Mouse (Mus musculus): ENCODE data around the gene Zfp60. TPM values are rescaled to one million over a fixed set of nuclear protein-coding genes. Genes with fewer than 3 reads are reported as not detected.

Gene Zfp60
- polyA plus RNA-seq, 1 experiment, result 24.0 TPM

DNA sequence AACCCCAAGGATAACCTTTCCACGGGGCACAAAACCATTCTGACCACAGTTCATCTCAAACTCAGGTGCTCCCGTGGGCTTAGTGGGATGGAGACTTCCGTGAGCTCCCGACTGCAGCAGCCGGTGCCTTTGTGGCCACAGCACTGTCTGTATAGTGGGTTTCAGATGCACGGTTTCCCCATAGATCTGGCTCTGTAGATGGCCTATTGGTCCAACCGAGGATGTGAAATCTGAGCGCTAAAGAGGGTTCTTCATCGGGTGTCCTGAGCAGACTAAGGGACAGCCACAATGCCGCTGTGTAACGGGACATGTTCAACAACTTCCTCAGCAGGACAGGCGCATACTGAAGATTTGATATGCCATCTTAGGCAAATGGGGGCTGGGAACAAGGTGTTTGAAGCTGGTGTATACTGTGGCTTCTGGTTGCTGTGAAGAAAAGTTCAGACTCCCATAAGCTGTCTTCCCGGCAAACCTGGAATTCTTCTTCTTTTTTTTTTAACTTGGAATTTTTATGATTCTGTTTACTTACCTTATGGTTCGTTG is 42.9 kb upstream of the Zfp60 start:
- TF ChIP-seq CTCF (IDR thresholded peaks at IDR 0.05; ENCODE audit: low read depth, low read length) (no peak), EP300 (IDR thresholded peaks at IDR 0.05; ENCODE audit: insufficient read depth, low read depth, low read length) (no peak), POLR2A (IDR thresholded peaks at IDR 0.05; ENCODE audit: insufficient read depth, low read length) (no peak)
- H3K4me1 ChIP-seq (ENCODE audit: control insufficient read depth, insufficient read depth, low read length), result no peaks in the 10 kb centered on the region
- no peaks in the 10 kb centered on the region for H3K36me3 ChIP-seq (ENCODE audit: control insufficient read depth, insufficient read depth, low read length, poor library complexity, severe bottlenecking)

DNA sequence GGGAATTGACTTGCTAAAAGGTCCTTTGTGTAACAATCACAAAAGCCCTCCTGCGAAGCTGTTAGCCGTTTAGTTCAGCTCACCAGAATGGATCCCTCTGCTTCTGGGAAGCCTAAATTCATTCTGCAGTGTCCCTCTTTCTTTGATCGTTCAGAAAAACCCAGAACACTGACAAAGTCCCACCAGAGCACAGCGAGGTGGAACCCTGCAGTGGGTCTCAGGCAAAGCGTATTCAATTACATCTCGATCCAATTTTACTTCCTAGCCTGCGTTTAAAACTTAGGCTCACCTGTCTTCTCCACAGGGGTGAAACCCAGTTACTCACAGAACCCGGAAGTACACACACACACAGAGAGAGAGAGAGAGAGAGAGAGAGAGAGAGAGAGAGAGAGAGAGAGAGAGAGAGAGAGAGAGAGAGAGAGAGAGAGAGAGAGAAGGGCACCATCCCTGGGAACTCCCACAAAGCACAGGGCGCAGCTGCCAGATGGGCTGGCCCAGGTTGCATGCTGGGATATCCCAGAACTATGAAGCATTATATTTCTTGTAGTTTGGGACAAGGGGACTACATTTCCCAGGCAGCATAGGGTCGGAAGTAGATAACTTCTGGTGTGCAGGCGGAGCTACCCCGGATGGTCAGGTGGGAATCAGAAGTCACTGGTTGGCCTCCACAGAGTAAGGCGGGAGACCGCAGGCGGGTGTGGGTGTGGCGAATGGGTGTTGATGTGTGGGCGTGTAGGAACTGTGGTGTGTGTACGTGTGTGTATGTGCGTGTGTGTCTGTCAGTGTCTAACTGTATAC is 42.2 kb upstream of the Zfp60 start, which contains the start of gene Zfp607b:
Zfp607b (plus strand) TSS at position 526 of the 798 bp plus-strand sequence.
- no peaks in the 10 kb centered on the region for H3K36me3 ChIP-seq (ENCODE audit: control insufficient read depth, insufficient read depth, low read length, poor library complexity, severe bottlenecking)
- no peaks in the 10 kb centered on the region for H3K27me3 ChIP-seq (ENCODE audit: control insufficient read depth, insufficient read depth, low read length, poor library complexity, severe bottlenecking)
- H3K4me1 ChIP-seq (ENCODE audit: control insufficient read depth, insufficient read depth, low read length), result no peaks in the 10 kb centered on the region
- no peaks in the 10 kb centered on the region for H3K9me3 ChIP-seq (replicated peaks; ENCODE audit: control insufficient read depth, insufficient read depth, low read length, poor library complexity, severe bottlenecking)
- no peak within 1 kb of the TSS for H3K27ac ChIP-seq (ENCODE audit: insufficient read depth, low read length)
- TF ChIP-seq EP300 (IDR thresholded peaks at IDR 0.05; ENCODE audit: insufficient read depth, low read depth, low read length), result peak; percentile 50; the same call in 1 of the 2 replicates
- no peak for TF ChIP-seq CTCF (IDR thresholded peaks at IDR 0.05; ENCODE audit: low read depth, low read length)
- TF ChIP-seq POLR2A (IDR thresholded peaks at IDR 0.05; ENCODE audit: insufficient read depth, low read length), result peak; percentile 65
- H3K9ac ChIP-seq (ENCODE audit: low read depth, poor library complexity, severe bottlenecking), result peak within 1 kb of the TSS; percentile 76
- peak within 1 kb of the TSS; percentile 67 for H3K4me3 ChIP-seq (ENCODE audit: low read depth, low read length)

More for the DNA sequence above, 42.9 kb upstream of the Zfp60 start:
- no peaks in the 10 kb centered on the region for H3K27me3 ChIP-seq (ENCODE audit: control insufficient read depth, insufficient read depth, low read length, poor library complexity, severe bottlenecking)
- H3K9me3 ChIP-seq (replicated peaks; ENCODE audit: control insufficient read depth, insufficient read depth, low read length, poor library complexity, severe bottlenecking), result no peaks in the 10 kb centered on the region
- no peak overlapping the region for H3K27ac ChIP-seq (ENCODE audit: insufficient read depth, low read length)
- H3K9ac ChIP-seq (ENCODE audit: low read depth, poor library complexity, severe bottlenecking), result peak overlapping the region; percentile 76
- peak overlapping the region; percentile 34; the same call in 1 of the 2 replicates for H3K4me3 ChIP-seq (ENCODE audit: low read depth, low read length)

DNA sequence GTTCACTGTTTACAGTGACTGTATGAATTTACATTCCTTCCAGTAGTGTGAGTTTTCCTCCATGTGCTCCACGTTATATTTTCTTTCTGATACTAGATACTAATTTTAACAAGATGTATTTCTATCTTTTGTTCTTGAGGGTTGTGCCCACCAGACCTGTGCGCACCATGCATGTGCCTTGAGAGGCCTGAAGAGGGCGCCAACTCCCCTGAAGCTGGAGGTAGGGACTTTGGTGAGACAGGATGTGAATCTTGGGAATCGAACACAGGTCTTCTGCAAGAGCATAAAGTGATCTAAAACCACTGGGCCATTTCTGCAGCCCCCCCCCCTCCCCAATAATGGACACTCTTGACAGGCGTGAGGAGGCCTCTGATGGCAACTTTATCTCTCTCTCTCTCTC is 40.1 kb upstream of the Zfp60 start:
- TF ChIP-seq CTCF (IDR thresholded peaks at IDR 0.05; ENCODE audit: low read depth, low read length) (peak; percentile 93), EP300 (IDR thresholded peaks at IDR 0.05; ENCODE audit: insufficient read depth, low read depth, low read length) (no peak)

DNA sequence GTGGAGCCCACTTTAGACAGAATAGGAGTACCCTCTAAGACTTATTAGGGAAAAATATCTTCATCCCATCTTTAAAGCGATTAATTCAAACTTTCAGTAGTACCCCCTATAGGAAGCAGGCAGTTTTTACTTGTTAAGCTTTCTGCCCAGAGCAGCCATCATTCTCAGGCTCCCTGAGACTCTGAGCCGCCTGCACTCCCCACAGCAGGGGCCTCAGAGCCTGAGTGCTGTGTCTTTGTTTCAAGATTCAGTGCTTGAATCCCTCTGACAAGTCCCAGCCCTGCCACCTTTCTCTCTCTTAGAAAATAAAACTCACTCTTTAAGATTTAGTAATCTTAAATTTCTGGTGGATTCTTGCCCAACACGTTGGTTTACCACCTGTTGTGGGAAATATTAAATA is 34.5 kb upstream of the Zfp60 start:
- H3K36me3 ChIP-seq (ENCODE audit: control insufficient read depth, insufficient read depth, low read length, poor library complexity, severe bottlenecking), result no peaks in the 10 kb centered on the region
- no peaks in the 10 kb centered on the region for H3K4me1 ChIP-seq (ENCODE audit: control insufficient read depth, insufficient read depth, low read length)
- no peak overlapping the region for H3K27ac ChIP-seq (ENCODE audit: insufficient read depth, low read length)
- H3K4me3 ChIP-seq (ENCODE audit: low read depth, low read length), result no peak overlapping the region
- H3K27me3 ChIP-seq (ENCODE audit: control insufficient read depth, insufficient read depth, low read length, poor library complexity, severe bottlenecking), result no peaks in the 10 kb centered on the region
- TF ChIP-seq CTCF (IDR thresholded peaks at IDR 0.05; ENCODE audit: low read depth, low read length) (no peak), POLR2A (IDR thresholded peaks at IDR 0.05; ENCODE audit: insufficient read depth, low read length) (no peak), EP300 (IDR thresholded peaks at IDR 0.05; ENCODE audit: insufficient read depth, low read depth, low read length) (no peak)
- no peak overlapping the region for H3K9ac ChIP-seq (ENCODE audit: low read depth, poor library complexity, severe bottlenecking)
- H3K9me3 ChIP-seq (replicated peaks; ENCODE audit: control insufficient read depth, insufficient read depth, low read length, poor library complexity, severe bottlenecking), result no peaks in the 10 kb centered on the region

More for the DNA sequence above, 40.1 kb upstream of the Zfp60 start:
- Histone ChIP-seq H3K27me3 (ENCODE audit: control insufficient read depth, insufficient read depth, low read length, poor library complexity, severe bottlenecking) (no peaks in the 10 kb centered on the region), H3K36me3 (ENCODE audit: control insufficient read depth, insufficient read depth, low read length, poor library complexity, severe bottlenecking) (no peaks in the 10 kb centered on the region), H3K27ac (ENCODE audit: insufficient read depth, low read length) (no peak overlapping the region), H3K9me3 (replicated peaks; ENCODE audit: control insufficient read depth, insufficient read depth, low read length, poor library complexity, severe bottlenecking) (no peaks in the 10 kb centered on the region), H3K9ac (ENCODE audit: low read depth, poor library complexity, severe bottlenecking) (no peak overlapping the region), H3K4me3 (ENCODE audit: low read depth, low read length) (no peak overlapping the region), H3K4me1 (ENCODE audit: control insufficient read depth, insufficient read depth, low read length) (no peaks in the 10 kb centered on the region)

DNA sequence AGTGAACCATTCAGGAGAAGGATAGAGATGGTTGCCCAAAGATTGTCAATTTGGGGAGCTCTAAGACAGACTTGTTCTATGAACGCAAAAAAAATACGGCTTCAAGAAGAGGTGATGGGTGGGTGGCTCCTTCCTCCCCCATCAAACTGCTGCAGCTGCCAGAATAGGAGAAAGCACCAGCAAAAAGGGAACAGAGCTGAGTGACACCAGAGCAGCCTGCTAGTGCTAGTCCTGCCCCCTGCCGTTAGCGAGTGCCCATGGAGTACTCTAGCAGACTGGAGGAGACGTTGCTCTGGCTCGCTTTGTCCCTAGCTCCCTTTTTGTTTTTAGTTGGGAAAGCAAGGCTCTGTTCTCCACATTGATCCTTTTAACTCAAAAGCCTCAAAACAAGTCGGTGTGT is 20.8 kb upstream of the Zfp60 start:
- Histone ChIP-seq H3K9me3 (replicated peaks; ENCODE audit: control insufficient read depth, insufficient read depth, low read length, poor library complexity, severe bottlenecking) (peaks cover 18% of the 10 kb centered on the region), H3K27me3 (ENCODE audit: control insufficient read depth, insufficient read depth, low read length, poor library complexity, severe bottlenecking) (no peaks in the 10 kb centered on the region), H3K9ac (ENCODE audit: low read depth, poor library complexity, severe bottlenecking) (no peak overlapping the region), H3K4me3 (ENCODE audit: low read depth, low read length) (no peak overlapping the region), H3K36me3 (ENCODE audit: control insufficient read depth, insufficient read depth, low read length, poor library complexity, severe bottlenecking) (no peaks in the 10 kb centered on the region), H3K4me1 (ENCODE audit: control insufficient read depth, insufficient read depth, low read length) (no peaks in the 10 kb centered on the region), H3K27ac (ENCODE audit: insufficient read depth, low read length) (no peak overlapping the region)
- TF ChIP-seq EP300 (IDR thresholded peaks at IDR 0.05; ENCODE audit: insufficient read depth, low read depth, low read length) (no peak), POLR2A (IDR thresholded peaks at IDR 0.05; ENCODE audit: insufficient read depth, low read length) (no peak), CTCF (IDR thresholded peaks at IDR 0.05; ENCODE audit: low read depth, low read length) (no peak)

DNA sequence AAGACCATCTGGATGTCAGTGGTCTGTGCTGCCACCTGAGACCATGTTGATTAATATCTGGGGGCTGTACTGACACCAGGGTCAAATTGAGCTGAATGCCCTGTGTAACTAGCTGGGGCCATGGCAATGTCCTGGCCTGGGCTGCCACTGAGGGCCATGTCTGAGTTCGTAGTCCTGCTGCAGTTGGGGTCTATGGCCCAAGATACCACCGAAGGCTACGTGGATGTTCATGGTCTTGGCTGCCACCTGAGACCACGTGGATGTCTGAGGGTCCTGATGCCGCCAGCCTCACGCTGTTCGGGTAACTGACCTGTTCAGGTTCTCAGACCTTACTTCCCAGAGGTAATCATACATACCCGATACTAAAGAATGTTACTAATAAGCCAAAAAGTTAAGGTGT is 9.2 kb upstream of the Zfp60 start:
- no peaks in the 10 kb centered on the region for H3K36me3 ChIP-seq (ENCODE audit: control insufficient read depth, insufficient read depth, low read length, poor library complexity, severe bottlenecking)
- H3K4me1 ChIP-seq (ENCODE audit: control insufficient read depth, insufficient read depth, low read length), result no peaks in the 10 kb centered on the region
- no peak overlapping the region for H3K4me3 ChIP-seq (ENCODE audit: low read depth, low read length)
- TF ChIP-seq EP300 (IDR thresholded peaks at IDR 0.05; ENCODE audit: insufficient read depth, low read depth, low read length), result no peak
- no peak for TF ChIP-seq CTCF (IDR thresholded peaks at IDR 0.05; ENCODE audit: low read depth, low read length)
- TF ChIP-seq POLR2A (IDR thresholded peaks at IDR 0.05; ENCODE audit: insufficient read depth, low read length), result no peak
- H3K9me3 ChIP-seq (replicated peaks; ENCODE audit: control insufficient read depth, insufficient read depth, low read length, poor library complexity, severe bottlenecking), result no peaks in the 10 kb centered on the region; the same call in 1 of the 2 replicates
- no peaks in the 10 kb centered on the region for H3K27me3 ChIP-seq (ENCODE audit: control insufficient read depth, insufficient read depth, low read length, poor library complexity, severe bottlenecking)
- no peak overlapping the region for H3K27ac ChIP-seq (ENCODE audit: insufficient read depth, low read length)
- no peak overlapping the region for H3K9ac ChIP-seq (ENCODE audit: low read depth, poor library complexity, severe bottlenecking)

Measured in ES-Bruce4 (cell line).